Mouse (Mus musculus): ENCODE measurements around the gene Slitrk6. TPM values are rescaled to one million over a fixed set of nuclear protein-coding genes. Genes with fewer than 3 reads are reported as not detected.

Gene Slitrk6
- 1 to 10 TPM; 1.3 to 1.7 TPM for total RNA-seq (2021)
- long read RNA-seq, experiment 1 = 0 reads
- long read RNA-seq, experiment 2, full-length matches to known transcripts = 1 of 2 reads
- long read RNA-seq, experiment 2, partial matches to known transcripts = 0 of 2 reads
- long read RNA-seq, experiment 2, other reads (novel, unspliced or antisense) = 1 of 2 reads

- DNase-seq = no peak
These were observed at the start of gene Slitrk6 for GRCm38 (mm10) chr14:110754484-110755307. Gene Slitrk6 (minus strand): TSS chr14:110755149.

- DNase-seq = peak; percentile 7
These were observed 22.6 kb upstream of the Slitrk6 start for GRCm38 (mm10) chr14:110777546-110777945.

DNA sequence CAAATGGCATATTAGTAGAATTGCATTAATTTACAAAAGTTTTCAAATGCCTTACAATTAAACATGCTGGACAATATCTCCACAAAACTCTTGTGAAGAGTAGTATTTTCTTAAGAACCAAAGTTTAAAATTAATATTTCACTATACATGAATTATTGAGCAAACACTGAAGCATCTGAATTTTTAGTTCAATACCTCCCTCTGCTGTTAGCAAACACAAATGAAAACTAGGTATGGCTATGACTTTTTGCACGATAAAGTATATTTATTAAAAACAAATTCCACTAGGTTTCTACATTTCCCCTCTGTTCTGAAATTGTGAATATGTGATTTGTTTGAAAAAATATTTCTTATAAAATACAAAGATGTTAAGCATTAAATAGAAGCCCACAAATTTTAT lies 15.7 kb upstream of the Slitrk6 start:
- no peak for DNase-seq

DNA sequence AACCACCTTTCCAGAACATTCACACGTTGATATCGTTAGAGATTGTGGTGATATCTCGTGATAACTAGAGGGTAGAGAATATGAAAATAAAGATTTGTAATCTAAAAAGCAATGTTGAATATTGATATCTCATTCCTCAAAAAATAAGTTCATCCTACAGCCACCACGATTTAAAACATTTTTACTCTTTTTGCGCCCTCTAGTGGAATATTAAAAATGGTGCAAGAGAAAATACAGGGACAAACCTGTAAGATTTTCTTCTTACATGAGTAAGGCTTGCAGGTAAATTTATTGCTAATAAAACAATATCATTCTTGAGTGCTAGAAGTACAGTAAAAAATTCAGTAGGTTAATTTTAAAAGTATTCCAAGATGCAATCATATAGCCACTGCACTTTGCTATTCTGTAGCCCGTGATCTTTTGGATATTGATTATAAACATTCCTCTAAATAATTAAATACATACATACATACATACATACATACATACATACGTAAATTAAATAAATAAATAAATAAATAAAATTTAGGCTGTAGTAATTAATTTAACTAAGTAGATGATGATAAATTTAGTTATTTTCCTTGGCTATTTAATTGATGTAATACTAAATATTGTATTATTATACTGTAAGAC lies 7.8 kb upstream of the Slitrk6 start:
- DNase-seq = no peak

DNA sequence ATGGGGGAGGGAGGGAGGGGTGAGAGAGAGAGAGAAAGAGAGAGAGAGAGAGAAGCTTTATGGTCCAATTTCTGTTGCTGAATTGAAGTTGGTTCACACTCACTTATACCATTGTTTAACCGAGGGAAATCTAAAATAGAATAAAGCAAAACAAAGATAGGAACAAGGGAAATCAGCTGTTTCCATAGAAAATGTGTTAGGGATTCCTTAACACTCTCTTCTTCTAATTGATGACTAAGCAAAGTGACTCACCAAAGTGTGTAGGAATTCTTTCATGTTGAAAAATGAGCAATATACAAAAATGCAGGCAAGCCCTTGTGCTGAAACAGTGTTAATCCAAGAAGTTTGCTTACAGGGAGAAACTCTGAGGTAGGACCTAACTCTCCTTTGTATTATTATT lies 6.0 kb upstream of the Slitrk6 start:
- no peak for DNase-seq

GRCm38 (mm10) chr14:110755308-110755650 lies 330 bp upstream of the Slitrk6 start:
- no peak for DNase-seq

GRCm38 (mm10) chr14:110739861-110740260 lies 15.1 kb downstream of the Slitrk6 start:
- DNase-seq = no peak

- DNase-seq = no peak
These were observed 15.6 kb downstream of the Slitrk6 start for GRCm38 (mm10) chr14:110739368-110739767.

GRCm38 (mm10) chr14:110728344-110728910 lies 26.5 kb downstream of the Slitrk6 start:
- no peak for DNase-seq

DNA sequence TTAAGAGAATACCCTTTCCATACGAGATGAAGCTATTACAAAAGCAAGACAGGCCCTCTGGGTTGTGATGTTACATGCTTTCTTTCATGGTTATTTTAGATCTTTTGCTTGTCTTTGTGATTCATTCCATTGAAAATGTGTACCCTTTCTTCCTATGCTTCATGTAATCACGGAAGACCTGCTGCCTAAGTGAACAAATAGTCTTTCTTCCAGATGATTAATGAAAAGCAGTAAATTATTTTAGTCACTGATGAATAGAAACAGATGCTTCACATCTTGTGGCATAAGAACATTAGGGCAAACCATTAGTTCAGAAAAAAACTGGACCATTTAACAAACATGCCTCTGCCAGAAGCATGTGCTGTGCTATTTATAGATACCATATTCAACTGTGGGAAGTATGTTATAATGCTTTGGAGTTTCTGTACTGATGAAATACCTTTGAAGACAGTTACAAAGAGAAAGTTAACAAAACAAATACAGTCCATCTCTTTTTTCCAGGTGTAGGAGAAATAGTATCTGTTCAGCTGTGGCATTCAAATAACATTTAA lies 30.8 kb downstream of the Slitrk6 start:
- no peak for DNase-seq
